Comparison of ENCODE assay signal across 14 mouse cellular contexts in genomic region chr1:172450848-172451470, GRCm38 (mm10). TPM values are rescaled to one million over a fixed set of nuclear protein-coding genes. Genes with fewer than 3 reads are reported as not detected.
DNase-seq lines count a peak whose midpoint lies in the region; ATAC-seq lines count a peak whose summit lies in the region.
"Had no signal": no experiment of that assay in that cellular context is flagged by ENCODE, and none has a peak within 500 bp of the region (broad histone marks: within the 10 kb centered on the region; RNA-seq: fewer than 3 reads in every experiment).

No protein-coding gene starts in this region.

- no peaks in the 10 kb centered on the region for H3K36me3 ChIP-seq in lung, embryonic 15.5 days
- no peaks in the 10 kb centered on the region for H3K36me3 ChIP-seq in limb, embryonic 12.5 days
- H3K36me3 ChIP-seq in splenic B cell, adult 2 months (ENCODE audit: control insufficient read depth, insufficient read depth, low read length, poor library complexity, severe bottlenecking) = no peaks in the 10 kb centered on the region
- H3K36me3 ChIP-seq: forebrain, embryonic 10.5 days; heart, embryonic 10.5 days had no signal

- peak; percentile 42 for DNase-seq in embryo, embryonic 11 days
- no peak for DNase-seq in embryo, embryonic 10 days (ENCODE audit: low spot score)
- DNase-seq in lung, postnatal 36 days = no peak
- DNase-seq in splenic B cell, adult 2 months (ENCODE audit: low read depth, low spot score) = peak; percentile 23
- DNase-seq in ovary, postnatal 10 days (ENCODE audit: low spot score) = no peak
- DNase-seq in yolk sac, embryonic 10.5 days (ENCODE audit: low spot score) = no peak
- DNase-seq: adrenal gland, adult 2 months; kidney, postnatal 14 days; lung, postnatal 4 days had no signal

- 0 out of 2 replicates have a peak, but pooled peaks cover 3% of the 10 kb centered on the region for H3K4me1 ChIP-seq in lung, embryonic 15.5 days
- H3K4me1 ChIP-seq in limb, embryonic 12.5 days (replicated peaks) = no peaks in the 10 kb centered on the region; the same call in none of the 2 replicates

- no peak overlapping the region for H3K9ac ChIP-seq in lung, embryonic 15.5 days
- H3K9ac ChIP-seq in limb, embryonic 12.5 days (replicated peaks) = no peak overlapping the region

- H3K9me3 ChIP-seq in lung, embryonic 15.5 days = no peaks in the 10 kb centered on the region
- H3K9me3 ChIP-seq in limb, embryonic 12.5 days = no peaks in the 10 kb centered on the region
- H3K9me3 ChIP-seq: forebrain, embryonic 10.5 days; heart, embryonic 10.5 days had no signal

- ATAC-seq in lung, embryonic 15.5 days (ENCODE audit: borderline replicate concordance, extremely low read depth, low FRiP score, low TSS enrichment) = 0 out of 2 replicates have a peak, but pooled peaks have one; percentile 35
- peak; percentile 41; the same call in 1 of the 2 replicates for ATAC-seq in limb, embryonic 12.5 days (ENCODE audit: insufficient number of reproducible peaks, insufficient read depth, low FRiP score, low TSS enrichment, low read depth)
- ATAC-seq: hindbrain, postnatal 0 days had no signal

- WGBS in lung, embryonic 15.5 days = 30% methylated on average over 17 of the region's 17 CpGs
- 25% methylated on average over 17 of the region's 17 CpGs for WGBS in limb, embryonic 12.5 days

- H3K4me3 ChIP-seq in lung, embryonic 15.5 days = no peak overlapping the region
- no peak overlapping the region for H3K4me3 ChIP-seq in limb, embryonic 12.5 days (replicated peaks)
- H3K4me3 ChIP-seq: forebrain, embryonic 10.5 days; heart, embryonic 10.5 days had no signal

- H3K4me2 ChIP-seq in lung, embryonic 15.5 days = no peak overlapping the region
- H3K4me2 ChIP-seq in limb, embryonic 12.5 days = peak overlapping the region; percentile 37

- H3K27ac ChIP-seq in lung, embryonic 15.5 days = no peak overlapping the region
- no peak overlapping the region; the same call in 1 of the 2 replicates for H3K27ac ChIP-seq in limb, embryonic 12.5 days
- H3K27ac ChIP-seq: forebrain, embryonic 10.5 days; heart, embryonic 10.5 days; hindbrain, postnatal 0 days had no signal

- no peaks in the 10 kb centered on the region for H3K27me3 ChIP-seq in lung, embryonic 15.5 days
- H3K27me3 ChIP-seq in limb, embryonic 12.5 days = no peaks in the 10 kb centered on the region
- no peaks in the 10 kb centered on the region for H3K27me3 ChIP-seq in splenic B cell, adult 2 months (ENCODE audit: control insufficient read depth, insufficient read depth, low read length, poor library complexity, severe bottlenecking)

RNA-seq across cellular contexts. Expression of gene Slamf9, which starts 24.2 kb away (rescaled TPM):
- polyA plus RNA-seq in lung, embryonic 15.5 days (2015; fragmentation: Nextera tagmentation; extraction: Ambion mirVana) = 0.31 and 0.51 TPM in 2 replicates
- polyA plus RNA-seq in limb, embryonic 12.5 days (2016; fragmentation: Nextera tagmentation; extraction: Ambion mirVana) = 0.21 TPM in 1 of 2 replicates, not detected in the other
- polyA plus RNA-seq: forebrain, embryonic 10.5 days had no signal

RNA-seq across cellular contexts. Expression of gene Igsf9, which starts 30.6 kb away (rescaled TPM):
- polyA plus RNA-seq in lung, embryonic 15.5 days (2015; fragmentation: Nextera tagmentation; extraction: Ambion mirVana) = 21.7 and 22.5 TPM in 2 replicates
- polyA plus RNA-seq in limb, embryonic 12.5 days (2016; fragmentation: Nextera tagmentation; extraction: Ambion mirVana) = 69.7 and 70.5 TPM in 2 replicates

RNA-seq across cellular contexts. Expression of gene Tagln2, which starts 48.9 kb away (rescaled TPM):
- 541 and 580 TPM in 2 replicates for polyA plus RNA-seq in lung, embryonic 15.5 days (2015; fragmentation: Nextera tagmentation; extraction: Ambion mirVana)
- polyA plus RNA-seq in limb, embryonic 12.5 days (2016; fragmentation: Nextera tagmentation; extraction: Ambion mirVana) = 66.4 and 74.9 TPM in 2 replicates

Comparison
In these comparisons a context has a peak if more than half of its experiments do, and no peak if none do; other contexts are left out.
1. DNase-seq: peak in embryo, embryonic 11 days (single experiment) and splenic B cell, adult 2 months (single experiment); none in embryo, embryonic 10 days (single experiment), lung, postnatal 36 days (single experiment), ovary, postnatal 10 days (single experiment) and yolk sac, embryonic 10.5 days (single experiment).